Mouse (Mus musculus): ENCODE data around the gene Prim1. TPM values are rescaled to one million over a fixed set of nuclear protein-coding genes. Genes with fewer than 3 reads are reported as not detected.
A peak's percentile ranks its signal among the peaks of the same experiment; 100 is the strongest.
"Not testable (repeated sequence)": the region's sequence is repeated elsewhere in the genome, so short reads cannot be mapped to it uniquely, and the experiment has no call there.

The Prim1 gene
- polyA plus RNA-seq, 1 experiment from 2014 or later, result 9.3 TPM

GRCm38 (mm10) chr10:128059207-128059981 is 44.4 kb downstream of the Prim1 start:
- DNase-seq (ENCODE audit: low spot score) (peak; percentile 86), ATAC-seq (peak; percentile 36)
- TF ChIP-seq EP300 (IDR thresholded peaks at IDR 0.05), result no peak
- TF ChIP-seq CTCF (IDR thresholded peaks at IDR 0.05), result peak; percentile 49
- Histone ChIP-seq H3K4me1 (ENCODE audit: insufficient read depth, low read depth, low read length) (peaks cover 18% of the 10 kb centered on the region; the same call in 1 of the 2 replicates), H3K27ac (ENCODE audit: low read length) (peak overlapping the region; percentile 86), H3K9ac (replicated peaks; ENCODE audit: low read depth) (peak overlapping the region; percentile 69), H3K4me2 (replicated peaks; ENCODE audit: low read depth, low read length) (peak overlapping the region; percentile 92), H3K36me3 (ENCODE audit: insufficient read depth, low read length) (no peaks in the 10 kb centered on the region), H3K27me3 (replicated peaks; ENCODE audit: insufficient read depth, low read length) (no peaks in the 10 kb centered on the region), H3K9me3 (ENCODE audit: low read length) (no peaks in the 10 kb centered on the region), H3K4me3 (ENCODE audit: low read depth, low read length) (peak overlapping the region; percentile 59)
- WGBS, result under 1% methylated on average over 52 of the region's 62 CpGs

DNA sequence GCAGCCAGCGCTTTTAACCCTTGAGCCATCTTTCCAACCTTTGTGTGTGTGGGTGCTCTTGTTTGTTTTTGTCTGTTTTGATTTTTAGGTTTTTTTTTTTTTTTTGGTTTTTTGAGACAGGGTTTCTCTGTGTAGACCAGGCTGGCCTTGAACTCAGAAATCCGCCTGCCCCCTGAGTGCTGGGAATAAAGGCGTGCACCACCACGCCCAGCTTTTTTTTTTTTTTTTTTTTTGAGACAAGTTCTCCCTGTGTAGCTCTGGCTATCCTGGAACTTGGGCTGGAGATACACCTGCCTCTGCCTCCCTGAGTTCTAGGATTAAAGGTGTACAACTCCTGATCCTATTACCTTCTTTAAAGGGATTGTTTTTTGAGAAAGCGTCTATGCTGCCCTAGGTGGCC is 46.1 kb downstream of the Prim1 start:
- peaks cover 18% of the 10 kb centered on the region; the same call in 1 of the 2 replicates for H3K4me1 ChIP-seq (ENCODE audit: insufficient read depth, low read depth, low read length)
- no peaks in the 10 kb centered on the region for H3K27me3 ChIP-seq (replicated peaks; ENCODE audit: insufficient read depth, low read length)
- H3K36me3 ChIP-seq (ENCODE audit: insufficient read depth, low read length), result no peaks in the 10 kb centered on the region
- DNase-seq (ENCODE audit: low spot score), result no peak
- H3K4me3 ChIP-seq (ENCODE audit: low read depth, low read length), result 0 out of 2 replicates have a peak overlapping the region, but pooled peaks have one; percentile 59
- H3K27ac ChIP-seq (ENCODE audit: low read length), result peak overlapping the region; percentile 29; the same call in 1 of the 2 replicates
- no peaks in the 10 kb centered on the region for H3K9me3 ChIP-seq (ENCODE audit: low read length)
- no peak for ATAC-seq
- no peak for TF ChIP-seq CTCF (IDR thresholded peaks at IDR 0.05)
- TF ChIP-seq EP300 (IDR thresholded peaks at IDR 0.05), result no peak
- H3K4me2 ChIP-seq (replicated peaks; ENCODE audit: low read depth, low read length), result peak overlapping the region; percentile 92; the same call in 1 of the 2 replicates
- 0 out of 2 replicates have a peak overlapping the region, but pooled peaks have one; percentile 17 for H3K9ac ChIP-seq (replicated peaks; ENCODE audit: low read depth)
- WGBS, result 78% methylated on average over 5 of the region's 5 CpGs

GRCm38 (mm10) chr10:128062221-128062989 is 47.4 kb downstream of the Prim1 start:
- Histone ChIP-seq H3K4me2 (replicated peaks; ENCODE audit: low read depth, low read length) (no peak overlapping the region), H3K9ac (replicated peaks; ENCODE audit: low read depth) (no peak overlapping the region), H3K4me1 (ENCODE audit: insufficient read depth, low read depth, low read length) (peaks cover 18% of the 10 kb centered on the region; the same call in 1 of the 2 replicates), H3K36me3 (ENCODE audit: insufficient read depth, low read length) (no peaks in the 10 kb centered on the region), H3K27ac (ENCODE audit: low read length) (no peak overlapping the region), H3K27me3 (replicated peaks; ENCODE audit: insufficient read depth, low read length) (no peaks in the 10 kb centered on the region), H3K9me3 (ENCODE audit: low read length) (no peaks in the 10 kb centered on the region), H3K4me3 (ENCODE audit: low read depth, low read length) (no peak overlapping the region)
- DNase-seq (ENCODE audit: low spot score) (no peak), ATAC-seq (no peak)
- TF ChIP-seq CTCF (IDR thresholded peaks at IDR 0.05) (no peak), EP300 (IDR thresholded peaks at IDR 0.05) (no peak)
- WGBS, result 91% methylated on average over 6 of the region's 6 CpGs

GRCm38 (mm10) chr10:128066072-128066471 is 51.1 kb downstream of the Prim1 start:
- DNase-seq (ENCODE audit: low spot score), result no peak
- peaks cover 5% of the 10 kb centered on the region; the same call in 1 of the 2 replicates for H3K36me3 ChIP-seq (ENCODE audit: insufficient read depth, low read length)

GRCm38 (mm10) chr10:128069201-128069600 is 54.2 kb downstream of the Prim1 start:
- no peaks in the 10 kb centered on the region for H3K4me1 ChIP-seq (ENCODE audit: insufficient read depth, low read depth, low read length)
- H3K4me2 ChIP-seq (replicated peaks; ENCODE audit: low read depth, low read length), result no peak overlapping the region
- TF ChIP-seq EP300 (IDR thresholded peaks at IDR 0.05) (no peak), CTCF (IDR thresholded peaks at IDR 0.05) (no peak)
- no peak for DNase-seq (ENCODE audit: low spot score)
- H3K4me3 ChIP-seq (ENCODE audit: low read depth, low read length), result no peak overlapping the region
- no peaks in the 10 kb centered on the region for H3K9me3 ChIP-seq (ENCODE audit: low read length)
- no peak for ATAC-seq
- H3K9ac ChIP-seq (replicated peaks; ENCODE audit: low read depth), result no peak overlapping the region
- no peak overlapping the region for H3K27ac ChIP-seq (ENCODE audit: low read length)
- peaks cover 22% of the 10 kb centered on the region; the same call in 1 of the 2 replicates for H3K36me3 ChIP-seq (ENCODE audit: insufficient read depth, low read length)
- no peaks in the 10 kb centered on the region for H3K27me3 ChIP-seq (replicated peaks; ENCODE audit: insufficient read depth, low read length)
- WGBS, result 85% methylated on average over 4 of the region's 4 CpGs

More at GRCm38 (mm10) chr10:128066072-128066471, 51.1 kb downstream of the Prim1 start:
- Histone ChIP-seq H3K4me3 (ENCODE audit: low read depth, low read length) (no peak overlapping the region), H3K9me3 (ENCODE audit: low read length) (no peaks in the 10 kb centered on the region), H3K4me1 (ENCODE audit: insufficient read depth, low read depth, low read length) (no peaks in the 10 kb centered on the region), H3K27ac (ENCODE audit: low read length) (no peak overlapping the region), H3K27me3 (replicated peaks; ENCODE audit: insufficient read depth, low read length) (no peaks in the 10 kb centered on the region), H3K9ac (replicated peaks; ENCODE audit: low read depth) (no peak overlapping the region), H3K4me2 (replicated peaks; ENCODE audit: low read depth, low read length) (no peak overlapping the region)
- ATAC-seq, result no peak
- WGBS, result 71% methylated on average over 5 of the region's 5 CpGs
- TF ChIP-seq CTCF (IDR thresholded peaks at IDR 0.05) (no peak), EP300 (IDR thresholded peaks at IDR 0.05) (no peak)

- H3K4me3 ChIP-seq (ENCODE audit: low read depth, low read length); H3K4me1 ChIP-seq (ENCODE audit: insufficient read depth, low read depth, low read length); DNase-seq (ENCODE audit: low spot score); H3K9me3 ChIP-seq (ENCODE audit: low read length); ATAC-seq; H3K27me3 ChIP-seq (replicated peaks; ENCODE audit: insufficient read depth, low read length); H3K9ac ChIP-seq (replicated peaks; ENCODE audit: low read depth); H3K27ac ChIP-seq (ENCODE audit: low read length); H3K4me2 ChIP-seq (replicated peaks; ENCODE audit: low read depth, low read length): not testable (repeated sequence)
- H3K36me3 ChIP-seq (ENCODE audit: insufficient read depth, low read length), result peaks cover 22% of the 10 kb centered on the region; the same call in 1 of the 2 replicates
- WGBS, result 97% methylated on average over 2 of the region's 2 CpGs
Measured at GRCm38 (mm10) chr10:128070432-128070831, 55.5 kb downstream of the Prim1 start.

GRCm38 (mm10) chr10:128078269-128078668 is 63.3 kb downstream of the Prim1 start:
- not testable (repeated sequence) for DNase-seq (ENCODE audit: low spot score); H3K4me3 ChIP-seq (ENCODE audit: low read depth, low read length)
- 80% methylated on average over 5 of the region's 5 CpGs for WGBS

More at GRCm38 (mm10) chr10:128078269-128078668, 63.3 kb downstream of the Prim1 start:
- H3K27ac ChIP-seq (ENCODE audit: low read length); H3K4me2 ChIP-seq (replicated peaks; ENCODE audit: low read depth, low read length); H3K27me3 ChIP-seq (replicated peaks; ENCODE audit: insufficient read depth, low read length); ATAC-seq; H3K9me3 ChIP-seq (ENCODE audit: low read length); H3K36me3 ChIP-seq (ENCODE audit: insufficient read depth, low read length); H3K9ac ChIP-seq (replicated peaks; ENCODE audit: low read depth); H3K4me1 ChIP-seq (ENCODE audit: insufficient read depth, low read depth, low read length): not testable (repeated sequence)

Measured in lung, postnatal 0 days (tissue).